Mouse (Mus musculus) brain, embryonic 14.5 days (tissue): Measurements from ENCODE around the gene Unc5c.

ENCODE experiments used
- CTCF ChIP-seq: fragments of 200-500 bp; IDR thresholded peaks from 2 replicates; pipeline ENCODE4 v1.5.1; 2012; ENCODE audit warnings: inconsistent platforms, mild to moderate bottlenecking, moderate library complexity, borderline replicate concordance; ENCODE audit not compliant: insufficient read depth, insufficient read length; ENCODE audit errors: extremely low read depth
- POLR2A ChIP-seq: fragments of 200-500 bp; IDR thresholded peaks from 2 replicates; pipeline ENCODE4 v1.6.1; 2012; ENCODE audit warnings: mild to moderate bottlenecking, inconsistent platforms, borderline replicate concordance; ENCODE audit not compliant: poor library complexity, insufficient read depth, insufficient read length, severe bottlenecking; ENCODE audit errors: extremely low read depth

DNA sequence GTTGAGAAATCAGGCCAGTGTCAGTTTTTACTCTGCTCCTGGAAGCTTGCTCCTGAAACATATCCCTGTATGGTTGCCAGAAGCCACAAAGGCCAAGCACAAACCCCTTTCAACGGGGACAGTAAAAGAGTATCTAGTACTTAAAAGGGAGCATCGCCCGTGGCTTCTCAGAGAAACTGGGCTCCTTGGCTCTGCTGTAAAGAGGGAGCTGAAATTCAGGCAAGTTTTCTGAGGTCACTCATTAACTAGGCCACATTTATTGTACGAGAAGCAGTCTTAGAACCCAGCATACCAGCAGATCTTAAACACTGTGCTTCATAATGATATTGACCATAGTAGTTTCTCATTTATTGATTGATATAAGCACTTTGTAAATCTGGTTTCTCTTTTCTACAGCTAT, 317.5 kb downstream of the Unc5c start:
- TF ChIP-seq CTCF (no peak), POLR2A (no peak)
